43 mouse cellular contexts compared by ENCODE assay signal in genomic region chr13:65262086-65262485, GRCm38 (mm10). TPM values are rescaled to one million over a fixed set of nuclear protein-coding genes. Genes with fewer than 3 reads are reported as not detected.
"Had no signal": no experiment of that assay in that cellular context is flagged by ENCODE, and none has a peak within 500 bp of the region (broad histone marks: within the 10 kb centered on the region; RNA-seq: fewer than 3 reads in every experiment).

No protein-coding gene starts in this region.

- H3K4me2 ChIP-seq: heart, embryonic 11.5 days; heart, embryonic 13.5 days; heart, embryonic 15.5 days; hindbrain, embryonic 12.5 days; hindbrain, embryonic 13.5 days; hindbrain, embryonic 14.5 days; hindbrain, embryonic 15.5 days; intestine, embryonic 15.5 days; kidney, embryonic 15.5 days had no signal

- H3K27me3 ChIP-seq: hindbrain, embryonic 15.5 days; kidney, embryonic 15.5 days had no signal

- H3K9ac ChIP-seq: heart, embryonic 13.5 days; heart, embryonic 15.5 days; hindbrain, embryonic 12.5 days; hindbrain, embryonic 13.5 days; hindbrain, embryonic 14.5 days; hindbrain, embryonic 15.5 days; intestine, embryonic 15.5 days; kidney, embryonic 15.5 days had no signal

- H3K27ac ChIP-seq: heart, embryonic 10.5 days; heart, embryonic 13.5 days; heart, embryonic 15.5 days; hindbrain, embryonic 10.5 days; hindbrain, embryonic 12.5 days; hindbrain, embryonic 13.5 days; hindbrain, embryonic 14.5 days; hindbrain, embryonic 15.5 days; hindbrain, postnatal 0 days; intestine, embryonic 15.5 days; kidney, embryonic 15.5 days; kidney, postnatal 0 days; layer of hippocampus, adult 2 months; left cerebral cortex, adult 2 months had no signal

- ATAC-seq: hindbrain, embryonic 16.5 days; hindbrain, postnatal 0 days; inflammation-experienced regulatory T-cells, adult 6 months; intestine, embryonic 15.5 days; intestine, embryonic 16.5 days; intestine, postnatal 0 days had no signal

- DNase-seq: heart, postnatal 10 days; heart, postnatal 14 days; heart, postnatal 36 days; heart, postnatal 4 days; kidney, adult 11 months; kidney, adult 18-20 months; kidney, adult 2 months; kidney, adult 8-10 months; kidney, adult 9 months; kidney, postnatal 10 days; kidney, postnatal 14 days; kidney, postnatal 25 days; kidney, postnatal 36 days; kidney, postnatal 4 days; layer of hippocampus, adult 9-11 months; layer of hippocampus, postnatal 36 days had no signal

- H3K4me3 ChIP-seq: heart, embryonic 10.5 days; heart, embryonic 13.5 days; heart, embryonic 15.5 days; hindbrain, embryonic 10.5 days; hindbrain, embryonic 12.5 days; hindbrain, embryonic 13.5 days; hindbrain, embryonic 15.5 days; intestine, embryonic 15.5 days; kidney, embryonic 15.5 days; layer of hippocampus, adult 2 months; left cerebral cortex, adult 2 months had no signal

- H3K4me1 ChIP-seq: hindbrain, embryonic 13.5 days; hindbrain, embryonic 15.5 days; intestine, embryonic 15.5 days; kidney, embryonic 15.5 days had no signal

RNA-seq across cellular contexts. Expression of gene Gm10775, which starts 2.7 kb away (rescaled TPM):
- polyA plus RNA-seq: heart, embryonic 10.5 days; heart, embryonic 11.5 days; heart, embryonic 13.5 days; heart, embryonic 14.5 days; heart, embryonic 15.5 days; heart, embryonic 16.5 days; heart, postnatal 0 days; hindbrain, embryonic 10.5 days; hindbrain, embryonic 11.5 days; hindbrain, embryonic 12.5 days; inflammation-experienced regulatory T-cells, adult 6 months; intestine, embryonic 15.5 days; intestine, embryonic 16.5 days; intestine, postnatal 0 days; kidney, adult 2 months; kidney, embryonic 14.5 days; kidney, embryonic 15.5 days; kidney, embryonic 16.5 days; kidney, postnatal 0 days; large intestine, adult 2 months had no signal

RNA-seq across cellular contexts. Expression of gene Nlrp4f, which starts 56.3 kb away (rescaled TPM):
- polyA plus RNA-seq: heart, embryonic 10.5 days; heart, embryonic 11.5 days; heart, embryonic 13.5 days; heart, embryonic 14.5 days; heart, embryonic 15.5 days; heart, embryonic 16.5 days; heart, postnatal 0 days; hindbrain, embryonic 11.5 days; hindbrain, embryonic 12.5 days; hindbrain, embryonic 13.5 days; hindbrain, embryonic 16.5 days; inflammation-experienced regulatory T-cells, adult 6 months; intestine, embryonic 14.5 days; intestine, embryonic 16.5 days; intestine, postnatal 0 days; kidney, embryonic 14.5 days; kidney, embryonic 15.5 days; kidney, embryonic 16.5 days; kidney, postnatal 0 days; large intestine, adult 2 months had no signal
